Mouse (Mus musculus) heart, postnatal 0 days (tissue): ENCODE data around the gene Rbck1. TPM values are rescaled to one million over a fixed set of nuclear protein-coding genes. Genes with fewer than 3 reads are reported as not detected.

Experiments
- ATAC-seq: fragments of 200-750 bp; cut with Nextera tagmentation; 2 replicates; pipeline ENCODE4 v1.8.0; 2017; ENCODE audit warnings: low read depth, moderate number of reproducible peaks, moderate library complexity; ENCODE audit not compliant: insufficient read depth
- DNase-seq: peaks from one replicate; pipeline ENCODE4 v3.0.0-alpha.2; 2016; ENCODE audit warnings: low spot score
- H3K27ac ChIP-seq: fragments of 300-500 bp; sonication (generic); 2 replicates; pipeline ENCODE4 v1.5.1; 2014; ENCODE audit warnings: low read depth, mild to moderate bottlenecking
- H3K27me3 ChIP-seq: fragments of 300-500 bp; sonication (generic); 2 replicates; pipeline ENCODE4 v1.6.1; 2014; ENCODE audit warnings: low read length, mixed read lengths; ENCODE audit not compliant: control insufficient read depth, insufficient read depth
- H3K36me3 ChIP-seq: fragments of 300-500 bp; sonication (generic); replicated peaks from 2 replicates; pipeline ENCODE4 v1.6.1; 2014; ENCODE audit warnings: low read length, mixed read lengths; ENCODE audit not compliant: control insufficient read depth, insufficient read depth
- H3K4me1 ChIP-seq: fragments of 300-500 bp; sonication (generic); 2 replicates; pipeline ENCODE4 v1.6.1; 2014; ENCODE audit warnings: antibody characterized with exemption; ENCODE audit not compliant: control insufficient read depth, insufficient read depth
- H3K4me2 ChIP-seq: fragments of 300-500 bp; sonication (generic); 2 replicates; pipeline ENCODE4 v1.6.1; 2014; ENCODE audit warnings: low read depth, mild to moderate bottlenecking, low read length, moderate library complexity
- H3K4me3 ChIP-seq: fragments of 300-500 bp; sonication (generic); 2 replicates; pipeline ENCODE4 v1.5.1; 2014; ENCODE audit warnings: low read depth, low read length
- H3K9ac ChIP-seq: fragments of 300-500 bp; sonication (generic); replicated peaks from 2 replicates; pipeline ENCODE4 v1.6.1; 2014; ENCODE audit warnings: low read depth, low read length, mixed read lengths
- H3K9me3 ChIP-seq: fragments of 300-500 bp; sonication (generic); replicated peaks from 2 replicates; pipeline ENCODE4 v1.6.1; 2016; ENCODE audit warnings: low read length; ENCODE audit not compliant: control insufficient read depth
- CTCF ChIP-seq: IDR thresholded peaks from 2 replicates; pipeline ENCODE4 v1.5.1; 2016; ENCODE audit warnings: antibody characterized with exemption, control low read depth, low read depth
- EP300 ChIP-seq: IDR thresholded peaks from 2 replicates; pipeline ENCODE4 v1.6.1; 2016; ENCODE audit warnings: antibody characterized with exemption, low read depth
- WGBS: fragments of 180-500 bp; shearing (Covaris S2); extraction: QIAGEN DNeasy Blood & Tissue Kit; methylation state at CpG from one replicate; pipeline ENCODE4 v1.1.7; 2014; 5-methylcytosine and 5-hydroxymethylcytosine counted together
- polyA plus RNA-seq: library from polyadenylated mRNA; unstranded; fragments of >200 nt; fragmentation: Nextera tagmentation; extraction: Ambion mirVana; gene quantifications from 2 replicates; pipeline ENCODE4 v1.2.1, GENCODE M21; 2015
- total RNA-seq: library from RNA; depleted of rRNA; stranded (reverse); fragments of >200 nt; gene quantifications from 2 replicates; pipeline ENCODE4 v1.2.3, GENCODE M21; 2014; ENCODE audit warnings: low replicate concordance; rRNA removed

Rbck1 gene
- total and polyA plus RNA-seq, 2 experiments from 2014 or later: 54.4 to 104 TPM

DNA sequence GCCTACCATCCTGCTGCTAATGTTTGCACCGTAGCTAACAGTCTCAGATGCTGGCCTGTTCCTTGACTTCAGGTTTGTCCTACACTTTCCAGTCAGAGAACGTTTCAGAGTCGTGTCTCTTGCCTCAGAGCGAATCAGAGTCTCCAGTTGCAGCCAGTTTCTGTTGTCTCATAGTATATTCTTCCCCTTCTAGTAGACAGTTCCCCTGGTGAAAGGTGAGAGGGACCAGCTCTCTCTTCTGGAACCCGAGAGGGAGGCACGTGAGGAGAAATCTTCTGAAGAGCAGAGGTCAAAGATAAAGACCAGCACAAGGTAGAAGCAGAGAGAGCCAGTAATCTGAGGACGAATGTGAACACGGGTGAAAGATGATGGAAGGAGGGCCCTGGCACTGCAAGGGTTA lies 44.4 kb downstream of the Rbck1 start:
- H3K27me3 ChIP-seq: no peaks in the 10 kb centered on the region
- no peak for ATAC-seq
- H3K36me3 ChIP-seq: peaks cover 31% of the 10 kb centered on the region
- 0 out of 2 replicates have a peak, but pooled peaks cover under 1% of the 10 kb centered on the region for H3K4me1 ChIP-seq
- H3K9ac ChIP-seq: no peak overlapping the region
- no peak for DNase-seq
- no peak overlapping the region for H3K27ac ChIP-seq
- H3K9me3 ChIP-seq: no peaks in the 10 kb centered on the region
- TF ChIP-seq CTCF: no peak
- TF ChIP-seq EP300: no peak
- no peak overlapping the region for H3K4me2 ChIP-seq
- WGBS: 58% methylated on average over 8 of the region's 8 CpGs
- no peak overlapping the region for H3K4me3 ChIP-seq

DNA sequence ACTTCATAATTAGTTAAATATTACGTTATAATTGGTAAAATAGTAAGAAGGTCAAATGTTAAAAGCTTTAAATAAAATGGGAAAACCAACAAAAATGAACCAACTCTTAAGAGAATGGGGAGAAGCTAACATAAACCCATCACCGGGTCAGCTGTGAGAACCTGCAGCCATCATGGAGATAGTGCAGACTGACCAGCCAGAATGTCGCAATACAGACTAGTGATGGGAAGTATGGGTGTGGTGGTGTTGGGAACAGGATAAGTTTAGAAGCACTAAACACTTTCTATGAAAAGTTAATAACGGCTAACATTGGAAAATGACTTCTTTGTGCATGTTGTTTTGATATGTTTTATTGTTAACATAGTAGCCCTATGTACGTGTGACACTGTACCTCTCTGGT lies 44.9 kb downstream of the Rbck1 start:
- Histone ChIP-seq H3K4me3 (no peak overlapping the region), H3K27ac (no peak overlapping the region), H3K9ac (no peak overlapping the region), H3K4me2 (no peak overlapping the region), H3K4me1 (no peaks in the 10 kb centered on the region), H3K9me3 (no peaks in the 10 kb centered on the region), H3K27me3 (no peaks in the 10 kb centered on the region), H3K36me3 (peaks cover 36% of the 10 kb centered on the region)
- WGBS: 91% methylated on average over 5 of the region's 5 CpGs
- DNase-seq (no peak), ATAC-seq (no peak)
- TF ChIP-seq CTCF (no peak), EP300 (no peak)

DNA sequence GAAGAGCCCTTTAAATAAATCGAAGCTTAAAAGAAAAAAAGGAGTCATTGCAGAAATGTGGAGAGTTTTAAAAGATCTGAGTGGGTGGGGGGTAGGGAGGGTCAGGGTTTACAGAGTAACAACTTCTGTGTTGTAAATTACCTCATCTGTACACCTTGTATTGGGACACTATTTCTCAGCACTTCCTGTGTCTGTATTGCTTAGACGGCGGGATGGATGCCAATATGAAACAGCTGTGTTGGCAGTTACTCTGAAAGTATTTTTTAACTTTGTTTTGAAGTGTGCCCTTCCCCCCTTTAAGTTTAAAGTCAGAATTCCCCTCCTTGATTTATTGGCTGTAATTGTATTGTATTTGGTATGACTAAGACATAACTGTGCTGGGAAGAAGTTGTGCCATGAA lies 51.0 kb downstream of the Rbck1 start:
- Histone ChIP-seq H3K9ac (no peak overlapping the region), H3K9me3 (no peaks in the 10 kb centered on the region), H3K4me2 (no peak overlapping the region), H3K4me1 (no peaks in the 10 kb centered on the region), H3K27me3 (no peaks in the 10 kb centered on the region), H3K36me3 (peaks cover 76% of the 10 kb centered on the region), H3K4me3 (no peak overlapping the region), H3K27ac (no peak overlapping the region)
- ATAC-seq (no peak), DNase-seq (no peak)
- TF ChIP-seq EP300 (no peak), CTCF (no peak)
- WGBS: 63% methylated on average over 3 of the region's 3 CpGs

DNA sequence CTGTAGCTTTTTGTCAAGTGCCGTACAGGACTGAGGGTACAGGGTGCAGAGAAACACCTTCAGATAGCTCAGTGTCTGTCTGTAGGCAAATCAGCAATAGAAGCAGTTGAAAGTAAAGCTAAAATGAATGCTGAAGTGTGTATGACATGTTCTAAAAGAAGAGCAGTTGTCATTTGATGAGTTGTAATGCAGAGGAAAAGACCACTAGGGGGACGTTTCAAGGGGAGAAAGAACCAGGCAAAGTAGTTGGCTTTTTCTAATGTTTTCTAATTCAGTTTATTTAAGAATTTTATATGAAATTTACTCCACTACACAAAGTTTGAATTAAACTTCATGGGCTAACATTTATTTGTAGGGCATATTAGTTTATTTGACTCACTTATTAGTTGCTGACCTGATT lies 58.8 kb downstream of the Rbck1 start:
- H3K9me3 ChIP-seq: no peaks in the 10 kb centered on the region
- H3K36me3 ChIP-seq: peaks cover 76% of the 10 kb centered on the region
- no peak overlapping the region for H3K9ac ChIP-seq
- H3K4me3 ChIP-seq: no peak overlapping the region
- WGBS: 68% methylated on average over 2 of the region's 2 CpGs
- no peak for ATAC-seq
- DNase-seq: peak; percentile 24
- H3K27me3 ChIP-seq: no peaks in the 10 kb centered on the region
- TF ChIP-seq EP300: no peak
- TF ChIP-seq CTCF: peak; percentile 39; the same call in 1 of the 2 replicates
- H3K4me1 ChIP-seq: no peaks in the 10 kb centered on the region
- no peak overlapping the region for H3K4me2 ChIP-seq
- no peak overlapping the region for H3K27ac ChIP-seq

Other genes with a start within 250 kb of the Rbck1 start
- gene Srxn1, start 227.1 kb downstream of the Rbck1 start, total RNA-seq: 10.9 and 13.7 TPM in 2 replicates
- 9.5 and 10.2 TPM in 2 replicates for gene Srxn1, start 227.1 kb downstream of the Rbck1 start, polyA plus RNA-seq
- 32.5 and 36.8 TPM in 2 replicates for gene Tcf15, start 189.1 kb downstream of the Rbck1 start, total RNA-seq
- gene Tcf15, start 189.1 kb downstream of the Rbck1 start, polyA plus RNA-seq: 23.0 and 23.2 TPM in 2 replicates
- 89.5 TPM in 2 replicates for gene Csnk2a1, start 105.8 kb downstream of the Rbck1 start, total RNA-seq
- gene Csnk2a1, start 105.8 kb downstream of the Rbck1 start, polyA plus RNA-seq: 74.4 and 80.7 TPM in 2 replicates
- 60.9 and 65.8 TPM in 2 replicates for gene Tbc1d20, start 38.8 kb downstream of the Rbck1 start, total RNA-seq
- gene Tbc1d20, start 38.8 kb downstream of the Rbck1 start, polyA plus RNA-seq: 22.8 and 23.7 TPM in 2 replicates
- 0.39 TPM in 1 of 2 replicates, not detected in the other for gene Trib3, start 11.4 kb upstream of the Rbck1 start, total RNA-seq
- 2.5 and 2.6 TPM in 2 replicates for gene Trib3, start 11.4 kb upstream of the Rbck1 start, polyA plus RNA-seq
- not detected in 2 replicates for gene Nrsn2, start 44.0 kb upstream of the Rbck1 start, total RNA-seq
- gene Nrsn2, start 44.0 kb upstream of the Rbck1 start, polyA plus RNA-seq: 0.12 and 0.33 TPM in 2 replicates
- 19.9 and 30.0 TPM in 2 replicates for gene Sox12, start 65.4 kb upstream of the Rbck1 start, total RNA-seq
- gene Sox12, start 65.4 kb upstream of the Rbck1 start, polyA plus RNA-seq: 5.0 and 5.5 TPM in 2 replicates
- gene Zcchc3, start 82.4 kb upstream of the Rbck1 start, total RNA-seq: 21.1 and 27.2 TPM in 2 replicates
- 18.3 and 20.6 TPM in 2 replicates for gene Zcchc3, start 82.4 kb upstream of the Rbck1 start, polyA plus RNA-seq
- 0.15 and 1.7 TPM in 2 replicates for gene 6820408C15Rik, start 82.9 kb upstream of the Rbck1 start, total RNA-seq
- gene 6820408C15Rik, start 82.9 kb upstream of the Rbck1 start, polyA plus RNA-seq: 5.4 and 5.6 TPM in 2 replicates
- gene Defb23, start 132.0 kb upstream of the Rbck1 start, total RNA-seq: not detected in 2 replicates
- not detected in 2 replicates for gene Defb23, start 132.0 kb upstream of the Rbck1 start, polyA plus RNA-seq
- not detected in 2 replicates for gene Defb20, start 144.4 kb upstream of the Rbck1 start, total RNA-seq
- gene Defb20, start 144.4 kb upstream of the Rbck1 start, polyA plus RNA-seq: not detected in 2 replicates
- gene Defb22, start 157.5 kb upstream of the Rbck1 start, total RNA-seq: not detected in 2 replicates
- gene Defb22, start 157.5 kb upstream of the Rbck1 start, polyA plus RNA-seq: not detected in 2 replicates
- not detected in 2 replicates for gene Defb26, start 179.0 kb upstream of the Rbck1 start, total RNA-seq
- gene Defb26, start 179.0 kb upstream of the Rbck1 start, polyA plus RNA-seq: not detected in 2 replicates
- gene Defb28, start 185.6 kb upstream of the Rbck1 start, total RNA-seq: not detected in 2 replicates
- not detected in 2 replicates for gene Defb28, start 185.6 kb upstream of the Rbck1 start, polyA plus RNA-seq
- not detected in 2 replicates for gene Defb29, start 207.4 kb upstream of the Rbck1 start, total RNA-seq
- gene Defb29, start 207.4 kb upstream of the Rbck1 start, polyA plus RNA-seq: not detected in 2 replicates
- gene Gm17416, start 236.7 kb upstream of the Rbck1 start, total RNA-seq: not detected in 2 replicates
- gene Gm17416, start 236.7 kb upstream of the Rbck1 start, polyA plus RNA-seq: not detected in 2 replicates
- gene Defb21, start 240.1 kb upstream of the Rbck1 start, total RNA-seq: not detected in 2 replicates
- gene Defb21, start 240.1 kb upstream of the Rbck1 start, polyA plus RNA-seq: not detected in 2 replicates
- gene Defb19, start 247.7 kb upstream of the Rbck1 start, total RNA-seq: not detected in 2 replicates
- gene Defb19, start 247.7 kb upstream of the Rbck1 start, polyA plus RNA-seq: 2.2 and 2.6 TPM in 2 replicates